Mouse (Mus musculus): ENCODE measurements around the gene Cdh12.

Cdh12 gene

GRCm38 (mm10) chr15:20772289-20772688, 323.2 kb downstream of the Cdh12 start:
- DNase-seq, result no peak

GRCm38 (mm10) chr15:20773423-20773822, 324.4 kb downstream of the Cdh12 start:
- DNase-seq, result no peak

DNA sequence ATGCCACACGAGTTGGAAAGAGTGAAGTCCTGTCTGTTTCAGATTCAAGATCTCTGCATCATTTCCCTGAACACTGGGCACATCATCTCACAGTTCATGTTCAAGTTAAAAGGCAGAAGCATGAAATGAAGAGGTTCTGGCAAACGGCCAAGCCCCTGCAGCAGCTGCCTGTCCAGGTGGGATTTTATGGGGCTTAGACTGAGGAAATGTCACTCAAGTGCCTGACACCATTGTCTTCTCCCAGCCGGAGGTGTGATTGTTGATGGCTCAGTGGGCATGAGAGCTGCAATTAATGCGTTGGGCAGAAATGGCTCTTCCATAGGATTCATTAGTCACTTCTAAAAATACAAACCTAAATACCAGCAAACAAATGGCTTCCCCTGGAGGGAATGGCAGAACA, 347.9 kb downstream of the Cdh12 start:
- DNase-seq, result no peak

DNA sequence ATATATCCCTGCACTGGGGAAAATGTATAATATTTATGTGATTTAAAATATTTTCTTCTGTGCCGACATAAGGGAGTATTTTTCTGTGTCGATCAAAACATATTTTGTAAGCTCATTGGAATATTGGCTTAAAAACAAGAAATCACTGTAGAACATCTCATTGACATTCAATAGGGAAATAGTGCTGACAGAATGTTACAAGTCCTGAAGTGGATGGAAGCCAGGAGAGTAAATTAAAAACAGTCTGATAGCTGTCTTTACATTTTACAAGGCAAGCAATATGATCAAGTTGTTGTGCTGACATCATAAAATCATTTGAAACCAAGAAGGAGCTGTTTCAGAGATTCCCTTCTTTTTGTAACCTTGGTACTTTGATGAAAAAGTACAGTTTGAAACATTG, 349.5 kb downstream of the Cdh12 start:
- no peak for DNase-seq

DNA sequence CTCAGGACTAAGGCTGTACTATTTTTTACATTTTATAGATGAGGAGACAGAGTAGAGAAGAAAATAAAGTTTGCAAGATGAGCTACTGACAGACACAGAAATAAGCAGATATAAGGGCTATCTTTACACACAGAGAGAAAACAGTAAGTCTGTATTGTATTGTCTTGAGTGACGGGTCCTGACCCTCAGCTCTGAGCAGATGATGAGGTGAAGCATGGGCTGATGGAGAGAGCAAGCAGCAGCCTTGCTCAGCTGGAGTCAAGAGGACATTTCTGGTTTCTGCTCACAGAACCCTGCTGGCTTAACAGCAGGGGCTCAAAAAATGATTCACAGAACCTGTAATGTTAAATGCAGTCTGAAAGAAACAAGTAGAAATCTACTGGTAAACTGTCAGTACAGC, 386.8 kb downstream of the Cdh12 start:
- no peak for DNase-seq

DNA sequence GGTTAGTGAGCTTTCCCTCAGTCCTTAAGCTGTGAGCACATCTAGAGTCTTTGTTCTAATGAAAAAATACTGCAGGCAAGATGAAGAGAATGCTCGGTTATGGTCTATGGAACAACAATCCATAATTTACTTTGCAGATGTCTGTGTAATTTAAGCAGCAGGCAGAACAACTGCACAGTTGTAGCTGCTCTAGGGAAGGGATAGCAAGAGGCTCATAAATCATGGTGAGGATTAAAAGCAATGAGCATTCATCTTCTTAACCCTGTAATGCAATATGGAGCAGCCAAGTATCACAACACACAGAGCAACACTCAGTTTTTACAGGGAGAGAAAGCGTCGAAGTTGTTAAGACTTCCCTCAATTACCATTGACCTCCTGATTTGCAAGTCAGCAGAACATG, 387.9 kb downstream of the Cdh12 start:
- DNase-seq, result no peak

GRCm38 (mm10) chr15:20841479-20841878, 392.4 kb downstream of the Cdh12 start:
- DNase-seq, result no peak

DNA sequence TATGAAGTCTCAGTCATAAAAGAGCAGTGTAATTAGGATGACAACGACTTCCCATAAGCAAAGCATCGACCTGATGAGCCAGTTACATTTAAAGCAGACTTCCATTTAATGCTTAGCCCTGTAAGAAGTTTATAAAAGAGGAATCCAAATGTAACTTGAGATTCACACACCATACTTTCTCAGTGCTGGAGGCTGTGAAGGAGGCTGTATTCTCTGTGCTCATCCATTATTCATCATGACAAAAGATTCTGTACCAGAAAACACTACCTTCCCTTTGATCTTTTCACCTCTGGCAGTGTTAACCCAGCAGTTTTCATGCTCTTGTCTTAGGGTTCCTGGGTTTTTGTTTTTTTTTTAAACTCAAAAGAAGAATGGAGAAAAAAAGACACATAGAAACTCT, 414.0 kb downstream of the Cdh12 start:
- DNase-seq, result no peak

DNA sequence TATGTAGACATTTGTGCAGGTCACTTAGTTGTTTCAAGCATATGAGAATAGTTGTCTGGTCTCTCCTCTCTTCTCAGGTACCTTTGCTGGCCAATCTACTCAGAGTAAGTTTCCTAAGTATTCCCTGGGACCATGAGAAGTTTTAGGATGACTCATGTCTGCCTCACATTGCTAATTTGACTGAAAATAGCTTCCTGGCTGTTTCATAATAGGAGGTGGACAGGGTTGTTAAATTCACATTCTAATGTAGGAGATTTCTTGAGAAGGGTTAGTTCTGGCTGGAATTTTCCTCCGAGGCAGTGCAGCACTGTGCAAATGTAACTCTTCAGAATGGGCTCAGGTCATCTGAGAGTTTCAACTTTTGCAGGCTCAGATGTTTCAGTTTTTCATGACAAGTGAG, 423.5 kb downstream of the Cdh12 start:
- no peak for DNase-seq

DNA sequence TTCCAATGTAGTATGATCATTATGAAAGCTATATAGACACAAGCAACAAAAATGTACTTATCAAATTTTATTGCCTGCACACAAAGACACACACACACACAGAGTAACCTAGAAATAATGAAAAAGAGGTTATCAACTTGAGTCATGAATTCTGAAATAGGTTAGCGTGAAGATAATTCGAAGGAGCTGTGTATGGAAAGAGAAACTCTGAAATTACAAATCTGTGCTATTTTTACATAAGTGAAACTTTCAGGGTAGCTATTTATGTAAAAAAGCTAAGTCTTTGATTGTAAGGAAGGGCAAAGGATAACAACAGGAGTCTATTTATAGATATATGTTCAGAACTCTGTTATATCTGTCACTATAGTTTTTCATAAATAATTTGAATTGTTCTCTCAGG, 427.9 kb downstream of the Cdh12 start:
- no peak for DNase-seq

GRCm38 (mm10) chr15:20893471-20893870, 444.4 kb downstream of the Cdh12 start:
- DNase-seq, result no peak

- DNase-seq, result no peak
Measured at GRCm38 (mm10) chr15:20902568-20902967, 453.5 kb downstream of the Cdh12 start.

- DNase-seq, result no peak
Measured at GRCm38 (mm10) chr15:20928221-20928620, 479.2 kb downstream of the Cdh12 start.

DNA sequence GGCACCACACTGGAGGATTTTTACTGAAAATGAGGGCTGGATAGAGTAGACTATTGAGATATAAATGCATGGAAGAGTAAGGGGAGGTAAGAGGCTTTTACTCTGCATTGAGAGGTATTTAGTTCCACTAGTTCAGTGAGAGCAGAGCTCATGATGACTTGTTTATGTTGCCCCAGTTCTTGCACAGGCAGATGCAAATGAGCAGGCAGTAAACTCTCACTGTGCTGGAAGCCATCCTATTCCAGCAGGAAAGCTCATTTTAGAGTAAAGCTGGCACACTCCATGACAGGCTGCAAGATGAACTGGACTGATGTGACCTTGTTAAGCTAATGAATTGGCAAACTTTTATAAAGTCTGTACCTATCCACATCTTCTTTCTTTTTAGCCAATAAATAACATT, 494.9 kb downstream of the Cdh12 start:
- DNase-seq, result no peak

GRCm38 (mm10) chr15:20967463-20967862, 518.4 kb downstream of the Cdh12 start:
- no peak for DNase-seq

DNA sequence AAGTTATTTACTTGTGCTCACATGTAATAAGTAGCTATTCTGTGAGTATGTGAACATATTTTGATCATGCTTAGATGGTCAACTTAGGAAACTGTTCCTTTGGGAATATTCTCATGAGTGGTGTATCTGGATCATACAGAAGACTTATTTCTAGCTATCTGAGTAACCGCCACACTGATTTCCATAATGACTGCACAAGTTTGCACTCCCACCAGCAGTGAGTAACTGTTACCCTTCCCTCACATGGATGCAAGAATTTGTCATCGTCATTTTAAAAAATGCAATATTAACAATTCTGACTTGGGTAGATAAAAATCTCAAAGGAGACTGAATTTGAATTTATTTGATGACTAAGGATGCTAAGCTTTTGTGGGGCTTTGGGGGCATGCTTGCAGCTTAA, 522.0 kb downstream of the Cdh12 start:
- no peak for DNase-seq

GRCm38 (mm10) chr15:21000541-21000940, 551.5 kb downstream of the Cdh12 start:
- DNase-seq, result no peak

DNA sequence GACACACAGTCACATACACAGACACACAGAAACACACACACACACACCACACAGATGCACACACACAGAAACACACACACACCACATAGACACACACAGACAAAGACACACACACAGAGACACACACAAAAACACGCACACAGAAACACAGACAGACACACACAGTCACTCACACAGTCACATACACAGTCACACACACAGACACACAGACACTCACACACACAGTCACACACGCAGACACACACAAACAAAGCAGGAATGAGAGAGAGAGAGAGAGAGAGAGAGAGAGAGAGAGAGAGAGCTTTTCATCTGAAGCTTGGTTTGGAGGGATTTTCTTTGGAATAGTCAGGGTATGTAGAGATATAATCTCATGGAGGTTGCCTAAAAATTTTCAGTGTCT, 558.9 kb downstream of the Cdh12 start:
- DNase-seq, result no peak

- DNase-seq, result no peak
Measured at GRCm38 (mm10) chr15:21008487-21008886, 559.4 kb downstream of the Cdh12 start.

GRCm38 (mm10) chr15:21008969-21009368, 559.9 kb downstream of the Cdh12 start:
- no peak for DNase-seq

GRCm38 (mm10) chr15:21063683-21064082, 614.6 kb downstream of the Cdh12 start:
- DNase-seq, result no peak

DNA sequence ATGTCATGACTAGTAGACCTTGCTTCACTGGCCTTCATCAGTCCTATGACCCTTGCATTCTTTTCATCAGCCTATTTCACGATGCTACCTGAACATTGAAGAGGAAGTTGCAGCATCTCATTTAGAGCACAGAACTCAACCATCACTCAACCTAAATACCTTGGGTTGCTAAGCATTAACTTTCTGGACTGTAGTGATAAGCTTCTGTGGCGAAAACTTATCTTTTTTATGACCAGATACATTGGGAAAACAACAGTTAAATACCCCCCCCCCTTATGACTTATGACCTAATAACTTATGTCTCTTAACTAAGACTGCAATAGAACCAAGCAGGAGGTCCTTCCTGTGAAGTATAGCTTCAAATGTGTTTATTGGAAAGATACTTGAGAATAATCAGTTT, 620.2 kb downstream of the Cdh12 start:
- no peak for DNase-seq

DNA sequence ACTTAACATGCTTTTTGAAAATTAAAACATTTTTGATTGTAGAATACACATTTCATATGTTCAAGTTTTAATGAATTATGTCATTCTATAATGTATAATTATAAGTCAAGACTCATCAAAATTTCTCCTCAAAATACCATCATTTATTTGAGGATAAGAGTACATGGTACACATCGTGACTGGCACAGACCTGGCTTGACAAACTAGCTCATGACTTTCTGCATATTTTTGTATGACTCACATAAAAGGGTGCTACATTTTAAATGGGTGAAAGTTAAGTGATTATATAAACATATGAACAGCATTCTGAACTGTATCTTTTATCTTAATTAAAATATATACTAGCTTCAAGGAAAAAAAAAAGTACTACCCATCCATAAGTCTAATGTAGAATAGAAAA, 643.8 kb downstream of the Cdh12 start:
- DNase-seq, result no peak

DNA sequence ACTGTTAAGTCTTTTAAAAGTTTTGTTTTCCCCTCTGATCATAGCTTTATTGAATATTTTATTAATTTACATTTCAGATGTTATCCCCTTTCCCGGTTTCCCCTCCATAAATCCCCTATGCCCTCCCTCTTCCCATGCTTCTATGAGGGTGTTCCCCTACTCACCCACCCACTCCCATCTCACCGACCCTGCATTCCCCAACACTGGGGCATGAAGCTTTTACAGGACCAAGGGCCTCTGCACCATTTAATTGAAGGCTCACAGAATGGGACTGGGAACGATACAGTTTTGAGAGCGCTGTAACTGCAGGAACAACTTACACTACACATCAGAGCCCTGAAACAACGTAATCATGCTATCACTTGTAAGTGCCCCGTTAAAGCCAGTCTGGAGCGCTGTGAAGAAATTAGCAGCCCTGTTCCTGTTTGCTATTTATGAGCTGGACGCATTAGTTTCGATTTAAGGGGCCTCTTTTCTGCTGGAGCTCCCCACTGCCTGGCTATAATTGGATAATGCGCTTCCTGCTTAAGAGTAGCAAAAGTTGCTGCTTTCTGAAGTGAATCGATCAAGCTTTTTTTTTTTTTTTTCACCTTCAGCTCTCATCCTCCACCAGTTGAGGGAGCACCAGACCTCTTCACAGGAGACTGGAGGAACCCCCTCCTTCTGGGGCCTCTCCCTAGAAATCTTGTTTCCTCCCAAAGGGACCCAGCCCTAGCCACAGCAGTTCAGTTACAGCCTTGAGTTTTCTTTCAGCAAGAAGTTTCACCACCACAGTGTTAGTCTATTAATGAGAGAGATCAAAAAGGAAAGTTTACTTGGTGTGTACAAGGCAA, 660.2 kb downstream of the Cdh12 start:
- DNase-seq, result no peak

- no peak for DNase-seq
Measured at GRCm38 (mm10) chr15:21109889-21110500, 660.9 kb downstream of the Cdh12 start.

All from cerebellum, adult 18-20 months (tissue).